Mouse (Mus musculus) CH12F3 (cell line): ENCODE data around the gene Prkcb.

Experiments used
- in situ Hi-C: fragments of 300-500 bp; cut with MboI; formaldehyde crosslinking; loops from 2 replicates; pipeline ENCODE4 v1.14.3; 2020; ENCODE audit warnings: low sequenced_read_pairs

Prkcb gene

GRCm38 (mm10) chr7:122317485-122317884 is 28.9 kb downstream of the Prkcb start:
- in situ Hi-C loops, result no loop called here

- in situ Hi-C loops, result no loop called here
Measured at GRCm38 (mm10) chr7:122319566-122319965, 31.0 kb downstream of the Prkcb start.

- in situ Hi-C loops, result no loop called here
Measured at GRCm38 (mm10) chr7:122320843-122321544, 32.4 kb downstream of the Prkcb start.

- in situ Hi-C loops, result no loop called here
Measured at GRCm38 (mm10) chr7:122322038-122322690, 33.6 kb downstream of the Prkcb start.

GRCm38 (mm10) chr7:122327942-122328341 is 39.4 kb downstream of the Prkcb start:
- in situ Hi-C loops, result no loop called here

GRCm38 (mm10) chr7:122328466-122328865 is 39.9 kb downstream of the Prkcb start:
- in situ Hi-C loops, result no loop called here

DNA sequence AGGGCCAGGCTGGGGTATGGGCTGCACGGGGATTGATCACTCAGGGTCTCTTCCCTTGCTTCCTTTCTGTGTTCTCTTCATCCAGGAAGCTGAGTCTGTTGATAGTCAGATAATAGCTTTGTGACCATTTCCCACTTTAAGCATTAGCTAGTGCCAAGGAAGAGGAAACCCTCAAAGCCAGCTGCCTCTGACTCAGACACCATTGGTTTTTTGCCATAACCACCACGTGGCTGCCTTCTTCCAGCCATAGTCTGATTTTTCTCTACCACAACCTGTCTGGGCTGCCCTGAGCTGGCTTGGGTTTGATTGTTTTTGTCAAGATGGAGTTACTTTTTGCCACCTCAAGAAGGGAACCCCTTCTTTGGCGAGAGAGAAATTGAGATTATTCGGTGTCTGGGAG is 41.0 kb downstream of the Prkcb start:
- in situ Hi-C loops, result no loop called here

DNA sequence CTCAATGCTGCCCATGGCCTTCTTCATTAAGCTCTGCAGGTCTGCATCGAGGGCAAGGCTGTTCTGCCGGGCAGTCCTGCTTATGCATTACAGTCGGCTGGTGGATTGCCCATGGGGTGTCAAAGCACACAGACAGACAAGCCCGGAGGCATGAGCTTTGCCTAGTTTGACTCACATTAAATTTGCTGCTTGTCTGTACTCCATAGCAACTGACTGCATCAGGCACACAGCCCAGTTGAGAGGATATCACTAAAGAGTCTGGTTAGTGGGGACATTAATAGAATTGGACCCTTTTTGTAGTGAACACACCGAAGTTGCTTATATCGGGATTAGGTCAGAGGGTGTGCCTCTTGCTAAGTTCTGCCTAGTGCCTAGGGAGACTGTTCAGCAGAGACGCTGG is 45.1 kb downstream of the Prkcb start:
- in situ Hi-C loops, result no loop called here

DNA sequence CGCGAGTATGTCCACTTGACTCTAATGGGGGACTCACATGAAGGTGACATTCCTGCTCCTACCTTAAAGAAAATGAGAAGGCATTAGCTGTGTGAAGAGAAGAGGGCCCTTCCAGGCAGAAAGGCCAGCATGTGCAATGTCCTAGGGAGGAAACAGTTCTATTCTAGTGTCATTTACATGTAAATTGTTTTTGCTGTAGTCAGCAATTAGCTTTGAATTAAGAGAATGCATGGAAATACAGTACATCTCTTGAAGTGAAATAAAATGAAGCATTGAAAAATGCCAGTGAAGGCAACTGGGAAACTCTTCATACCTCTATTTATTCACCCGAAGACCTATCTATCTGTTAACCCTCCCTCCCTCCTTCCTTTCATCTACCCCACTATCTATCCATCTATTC is 48.8 kb downstream of the Prkcb start:
- in situ Hi-C loops, result no loop called here

DNA sequence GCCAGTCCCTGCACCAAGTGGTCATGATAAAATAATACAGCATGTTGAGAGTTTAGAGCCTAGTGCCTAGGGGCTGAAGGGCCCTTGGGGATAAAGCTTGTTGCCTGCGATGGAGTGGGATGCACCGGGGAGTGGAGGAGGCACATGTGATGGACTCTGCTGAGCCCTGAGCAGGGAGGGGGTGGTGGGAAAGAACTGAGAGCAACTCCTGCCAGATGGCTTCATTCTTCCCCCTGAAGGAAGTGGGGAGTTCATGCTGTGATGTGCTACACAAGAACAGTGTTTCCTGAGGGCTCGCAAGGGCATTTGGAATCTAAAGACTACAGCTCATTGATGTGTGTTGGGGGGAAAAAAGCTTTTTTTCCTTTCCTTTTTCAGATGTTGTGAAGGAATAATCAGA is 49.5 kb downstream of the Prkcb start:
- in situ Hi-C loops, result no loop called here

DNA sequence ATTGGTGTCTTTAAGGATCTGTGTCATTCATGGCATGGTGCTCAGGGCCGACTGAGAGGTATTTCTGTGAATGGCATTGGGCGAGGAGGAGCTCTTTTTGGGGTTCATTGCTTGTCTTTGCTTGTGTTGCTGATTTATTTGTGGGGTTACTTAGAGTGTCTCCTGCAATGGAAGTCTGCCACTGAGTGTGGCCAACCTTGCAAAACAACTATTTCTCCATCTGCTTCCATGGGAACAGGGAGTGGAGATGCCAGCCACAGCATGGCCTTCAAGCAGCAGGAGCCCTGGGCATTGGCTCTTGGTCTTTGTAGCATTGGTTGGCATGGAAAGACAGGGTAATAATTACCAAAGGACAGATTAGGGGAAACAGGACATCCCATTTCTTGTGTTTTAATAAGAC is 50.9 kb downstream of the Prkcb start:
- in situ Hi-C loops, result no loop called here

DNA sequence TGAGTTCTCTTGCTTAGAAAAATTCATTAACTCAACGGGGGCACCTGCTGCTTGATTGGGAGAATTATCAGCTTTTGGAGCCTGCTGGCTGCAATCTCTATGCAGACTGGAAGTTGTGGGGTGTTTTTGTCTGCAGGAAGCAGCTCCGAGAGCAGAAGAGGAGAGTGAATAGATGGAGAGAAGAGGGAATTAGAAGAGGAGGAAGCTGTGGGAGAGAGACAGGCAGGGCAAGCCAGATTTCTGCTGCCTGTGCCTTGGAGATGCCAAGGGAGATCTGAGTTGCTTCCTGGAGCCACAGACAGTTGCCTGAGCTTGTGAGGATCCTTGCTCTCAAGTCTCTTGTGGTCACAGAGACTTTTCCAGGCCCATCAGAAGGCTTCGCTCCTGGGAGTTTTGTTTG is 53.3 kb downstream of the Prkcb start:
- in situ Hi-C loops, result no loop called here

DNA sequence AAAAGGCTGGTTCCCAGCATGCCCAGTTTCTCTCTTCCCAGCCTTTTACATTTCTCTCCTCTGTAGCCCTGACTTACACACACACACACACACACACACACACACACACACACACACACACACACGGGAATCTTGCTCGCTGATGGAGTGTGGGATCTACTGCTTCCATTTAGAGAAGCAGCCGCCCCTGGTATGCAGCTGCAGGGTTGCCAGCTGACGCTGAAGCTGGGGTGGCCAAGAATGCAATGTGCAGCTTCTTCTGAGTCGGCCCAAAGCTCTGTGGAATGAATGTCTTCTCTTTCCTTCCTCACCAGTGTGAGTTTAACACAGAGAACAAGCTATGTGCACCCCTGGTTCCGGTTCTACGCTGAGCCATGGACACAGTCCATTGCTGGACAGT is 56.1 kb downstream of the Prkcb start:
- in situ Hi-C loops, result no loop called here

DNA sequence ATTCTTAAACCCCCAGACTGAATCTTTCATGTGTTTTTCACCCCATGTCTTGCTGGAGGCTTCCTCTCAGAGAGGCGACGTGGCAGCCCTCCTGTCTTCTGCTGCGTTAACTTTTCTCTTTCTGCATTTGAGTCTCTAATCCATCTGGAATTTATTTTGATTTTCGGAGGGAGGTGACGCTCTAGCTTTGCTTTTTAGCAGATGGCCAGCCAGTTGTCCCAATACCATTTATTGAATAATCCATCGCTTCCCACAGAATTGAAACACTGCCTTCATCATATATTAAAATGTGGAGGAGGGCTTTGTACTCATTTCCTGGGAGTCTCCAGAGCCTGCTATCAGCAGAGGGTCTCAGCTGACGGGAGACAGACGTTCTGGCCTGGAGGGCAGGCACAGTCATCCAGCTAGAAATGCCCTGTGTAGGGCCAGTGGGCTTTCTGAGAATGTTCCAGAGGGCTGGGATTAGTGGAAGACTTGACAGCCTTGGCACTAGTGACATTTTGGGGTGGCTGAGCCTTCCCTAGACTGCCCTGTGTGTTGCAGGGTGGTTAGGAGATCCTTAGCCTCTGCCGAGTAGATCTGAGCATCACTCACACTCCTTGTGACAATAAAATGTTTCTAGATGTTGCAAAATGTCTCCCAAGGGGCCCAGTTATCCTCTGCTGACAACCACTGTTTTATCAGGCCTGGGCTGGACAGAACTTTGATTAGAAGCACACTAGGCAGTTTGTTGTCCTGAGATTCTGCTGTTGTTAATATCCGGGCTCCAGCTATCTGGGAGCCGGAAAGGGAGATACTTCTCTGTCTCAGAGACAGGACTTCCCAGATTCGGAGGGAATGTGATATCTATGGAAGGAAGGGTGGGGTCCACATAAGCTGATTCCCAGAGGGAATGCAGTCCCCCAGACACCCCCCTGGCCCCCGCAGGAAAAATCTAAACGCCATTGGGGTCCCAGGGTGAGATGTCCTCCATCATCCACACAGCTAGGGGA is 58.0 kb downstream of the Prkcb start:
- in situ Hi-C loops, result no loop called here

DNA sequence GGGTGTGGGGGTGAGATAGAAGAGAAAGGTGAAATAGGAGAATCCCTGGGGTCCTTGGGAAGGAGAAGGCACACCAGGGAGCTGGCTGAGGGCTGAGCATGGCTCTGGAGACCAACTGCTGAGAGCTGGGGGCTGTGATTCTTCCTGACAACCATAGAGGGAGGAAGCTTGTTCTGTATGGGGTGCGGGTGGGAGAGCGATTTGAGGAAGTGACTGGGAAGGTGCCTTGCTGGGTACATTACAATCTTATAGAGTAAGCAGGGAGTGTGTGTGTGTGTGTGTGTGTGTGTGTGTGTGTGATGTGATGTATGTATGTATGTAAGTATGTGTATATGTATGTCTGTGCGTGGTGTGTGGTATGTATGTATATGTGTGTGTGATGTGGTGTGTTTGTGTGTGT is 58.9 kb downstream of the Prkcb start:
- in situ Hi-C loops, result no loop called here

DNA sequence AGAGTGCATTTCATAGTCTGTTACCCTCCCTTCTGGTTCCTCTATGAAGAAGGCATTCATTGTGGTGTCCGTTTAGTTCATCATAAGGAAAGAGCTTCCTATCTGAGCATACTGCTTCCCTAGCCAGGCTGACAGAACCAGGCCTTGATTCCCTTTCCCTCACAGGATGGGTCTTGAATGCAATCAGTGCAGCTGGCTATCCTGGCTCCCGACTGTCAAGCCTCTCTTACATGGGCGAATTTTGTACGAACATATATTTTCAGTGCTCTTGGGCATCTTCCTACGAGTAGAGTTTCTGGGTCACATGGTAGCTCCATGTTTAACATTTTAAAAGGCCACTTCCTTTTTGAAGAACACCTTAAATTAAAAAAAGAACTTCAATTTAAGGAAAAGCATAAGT is 61.4 kb downstream of the Prkcb start:
- in situ Hi-C loops, result no loop called here

- in situ Hi-C loops, result no loop called here
Measured at GRCm38 (mm10) chr7:122350741-122351140, 62.2 kb downstream of the Prkcb start.

DNA sequence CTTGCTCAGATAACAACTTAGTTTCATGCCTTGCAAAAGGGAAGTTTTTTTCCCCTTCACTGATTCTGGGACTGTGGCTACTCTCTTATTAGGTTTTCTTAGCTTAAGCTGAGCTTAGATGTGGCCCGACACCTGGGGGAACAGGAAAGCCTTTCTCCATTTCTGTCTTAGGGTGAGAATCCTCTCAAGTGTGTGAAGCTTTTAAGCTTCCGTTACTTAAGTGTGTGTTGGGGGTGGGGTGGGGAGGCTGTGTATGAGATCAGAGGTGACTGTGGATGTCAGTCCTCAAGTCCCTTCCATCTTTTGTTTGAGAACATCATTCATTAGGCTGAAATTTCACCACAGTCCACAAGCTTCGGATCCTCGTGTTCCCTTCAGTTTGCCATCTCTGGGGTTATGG is 63.3 kb downstream of the Prkcb start:
- in situ Hi-C loops, result no loop called here

GRCm38 (mm10) chr7:122352566-122353277 is 64.2 kb downstream of the Prkcb start:
- in situ Hi-C loops, result no loop called here

GRCm38 (mm10) chr7:122353329-122353728 is 64.8 kb downstream of the Prkcb start:
- in situ Hi-C loops, result no loop called here

DNA sequence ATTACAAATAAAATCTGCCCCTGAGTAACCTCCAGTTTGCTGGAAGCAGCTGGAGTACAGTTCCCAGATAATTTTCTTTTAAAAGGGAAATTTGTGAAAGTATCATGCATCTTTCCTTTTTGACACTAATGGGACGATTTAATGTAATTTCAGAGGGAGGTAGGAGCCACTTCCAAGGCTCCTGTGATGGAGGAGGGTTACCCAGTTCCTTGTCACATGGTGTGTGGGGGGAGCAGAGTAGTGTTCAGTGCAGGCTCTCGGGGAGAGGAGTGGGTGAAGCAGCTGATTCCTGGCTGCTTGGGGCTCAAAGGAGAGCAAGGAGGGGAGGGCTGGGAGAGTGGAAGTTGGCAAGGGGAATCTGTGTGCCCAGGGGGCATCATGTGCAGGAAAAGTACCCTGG is 68.4 kb downstream of the Prkcb start:
- in situ Hi-C loops, result no loop called here
